Mouse (Mus musculus) skeletal muscle tissue, adult 2 months (tissue): ENCODE results near the gene Wdr82.
A peak's percentile ranks its signal among the peaks of the same experiment; 100 is the strongest.
"Not testable (repeated sequence)": the region's sequence is repeated elsewhere in the genome, so short reads cannot be mapped to it uniquely, and the experiment has no call there.

Experiments
- DNase-seq: peaks from one replicate; pipeline ENCODE4 v3.0.0-alpha.2; 2012; ENCODE audit warnings: low read depth, low spot score

Gene Wdr82

GRCm38 (mm10) chr9:106160426-106160825 is 10.3 kb upstream of the Wdr82 start:
- no peak for DNase-seq

GRCm38 (mm10) chr9:106166709-106167108 is 4.0 kb upstream of the Wdr82 start:
- DNase-seq, result no peak

- DNase-seq, result no peak
These were observed 3.5 kb upstream of the Wdr82 start for GRCm38 (mm10) chr9:106167241-106167640.

GRCm38 (mm10) chr9:106167703-106168102 is 3.0 kb upstream of the Wdr82 start:
- DNase-seq, result no peak

- not testable (repeated sequence) for DNase-seq
These were observed 1.7 kb upstream of the Wdr82 start for GRCm38 (mm10) chr9:106169006-106169405.

GRCm38 (mm10) chr9:106169917-106170316 is 811 bp upstream of the Wdr82 start:
- DNase-seq, result no peak

GRCm38 (mm10) chr9:106171346-106172158 is 824 bp downstream of the Wdr82 start:
- DNase-seq, result peak; percentile 46

- no peak for DNase-seq
These were observed 1.8 kb downstream of the Wdr82 start for GRCm38 (mm10) chr9:106172527-106172926.

- no peak for DNase-seq
These were observed 2.6 kb downstream of the Wdr82 start for GRCm38 (mm10) chr9:106173363-106173762.

GRCm38 (mm10) chr9:106175552-106176200 is 4.9 kb downstream of the Wdr82 start:
- DNase-seq, result no peak

GRCm38 (mm10) chr9:106176769-106177168 is 6.0 kb downstream of the Wdr82 start:
- no peak for DNase-seq

GRCm38 (mm10) chr9:106177799-106178198 is 7.1 kb downstream of the Wdr82 start:
- no peak for DNase-seq

- DNase-seq, result no peak
These were observed 8.7 kb downstream of the Wdr82 start for GRCm38 (mm10) chr9:106179454-106179853.

GRCm38 (mm10) chr9:106179964-106180363 is 9.2 kb downstream of the Wdr82 start:
- DNase-seq, result no peak

- no peak for DNase-seq
These were observed 11.4 kb downstream of the Wdr82 start for GRCm38 (mm10) chr9:106182146-106182545.

- DNase-seq, result no peak
These were observed 13.3 kb downstream of the Wdr82 start for GRCm38 (mm10) chr9:106183996-106184395.

GRCm38 (mm10) chr9:106191355-106191754 is 20.6 kb downstream of the Wdr82 start:
- no peak for DNase-seq

- DNase-seq, result no peak
These were observed 21.3 kb downstream of the Wdr82 start for GRCm38 (mm10) chr9:106192024-106192423.

GRCm38 (mm10) chr9:106192998-106193397 is 22.3 kb downstream of the Wdr82 start:
- no peak for DNase-seq

- no peak for DNase-seq
These were observed 23.4 kb downstream of the Wdr82 start for GRCm38 (mm10) chr9:106193930-106194807.

GRCm38 (mm10) chr9:106195693-106196092 is 25.0 kb downstream of the Wdr82 start:
- DNase-seq, result no peak

GRCm38 (mm10) chr9:106197081-106197713 is 26.5 kb downstream of the Wdr82 start:
- DNase-seq, result no peak
